Mouse (Mus musculus) MEL (cell line): Measurements from ENCODE around the gene Cul1.

Experiments used
- BHLHE40 ChIP-seq: IDR thresholded peaks from 2 replicates; pipeline ENCODE4 v1.6.1; 2012; ENCODE audit warnings: low read depth, mild to moderate bottlenecking, inconsistent platforms, low read length, improper control_type of control experiment, borderline replicate concordance
- CTCF ChIP-seq, 3 experiments: IDR thresholded peaks in 2 of 3; conservative IDR thresholded peaks in 1 of 3; 2 replicates each; pipeline ENCODE4 v1.5.1; 2011 to 2012; ENCODE audit warnings: low read length in 3 of 3, low read depth in 2 of 3, mild to moderate bottlenecking in 2 of 3, improper control_type of control experiment in 1 of 3, inconsistent platforms in 1 of 3, mixed read lengths in 1 of 3, moderate library complexity in 1 of 3; ENCODE audit not compliant: control insufficient read depth in 1 of 3, insufficient read depth in 1 of 3, poor library complexity in 1 of 3, severe bottlenecking in 1 of 3
- E2F4 ChIP-seq: IDR thresholded peaks from 2 replicates; pipeline ENCODE4 v1.6.1; 2011; ENCODE audit warnings: low read depth, low read length, improper control_type of control experiment, borderline replicate concordance
- EP300 ChIP-seq, 2 experiments: IDR thresholded peaks; 2 replicates each; pipeline ENCODE4 v1.6.1; 2011; ENCODE audit warnings: improper control_type of control experiment in 2 of 2, low read length in 2 of 2, low read depth in 1 of 2, mild to moderate bottlenecking in 1 of 2
- MAFK ChIP-seq: IDR thresholded peaks from 2 replicates; pipeline ENCODE4 v1.6.1; 2011; ENCODE audit warnings: low read depth, mild to moderate bottlenecking, low read length, improper control_type of control experiment, borderline replicate concordance
- MAX ChIP-seq: IDR thresholded peaks from 2 replicates; pipeline ENCODE4 v1.6.1; 2011; ENCODE audit warnings: low read length, improper control_type of control experiment
- MAZ ChIP-seq: IDR thresholded peaks from 2 replicates; pipeline ENCODE4 v1.6.1; 2012; ENCODE audit warnings: low read depth, mild to moderate bottlenecking, inconsistent platforms, low read length, improper control_type of control experiment
- MYC ChIP-seq: IDR thresholded peaks from 2 replicates; pipeline ENCODE4 v1.6.1; 2011; ENCODE audit warnings: low read depth, mild to moderate bottlenecking, low read length, improper control_type of control experiment, moderate library complexity
- TCF12 ChIP-seq: IDR thresholded peaks from 2 replicates; pipeline ENCODE4 v1.6.1; 2014; ENCODE audit warnings: low read depth, mild to moderate bottlenecking, inconsistent platforms, low read length, improper control_type of control experiment, moderate library complexity
- UBTF ChIP-seq: IDR thresholded peaks from 2 replicates; pipeline ENCODE4 v1.6.1; 2012; ENCODE audit warnings: low read depth, mild to moderate bottlenecking, inconsistent platforms, low read length, improper control_type of control experiment, moderate library complexity, borderline replicate concordance; ENCODE audit not compliant: insufficient read depth
- USF1 ChIP-seq: IDR thresholded peaks from 2 replicates; pipeline ENCODE4 v1.6.1; 2014; ENCODE audit warnings: low read depth, mild to moderate bottlenecking, inconsistent platforms, low read length, improper control_type of control experiment, moderate library complexity
- ZKSCAN1 ChIP-seq: IDR thresholded peaks from 2 replicates; pipeline ENCODE4 v1.6.1; 2012; ENCODE audit warnings: low read depth, mild to moderate bottlenecking, inconsistent platforms, low read length, improper control_type of control experiment, moderate library complexity

DNA sequence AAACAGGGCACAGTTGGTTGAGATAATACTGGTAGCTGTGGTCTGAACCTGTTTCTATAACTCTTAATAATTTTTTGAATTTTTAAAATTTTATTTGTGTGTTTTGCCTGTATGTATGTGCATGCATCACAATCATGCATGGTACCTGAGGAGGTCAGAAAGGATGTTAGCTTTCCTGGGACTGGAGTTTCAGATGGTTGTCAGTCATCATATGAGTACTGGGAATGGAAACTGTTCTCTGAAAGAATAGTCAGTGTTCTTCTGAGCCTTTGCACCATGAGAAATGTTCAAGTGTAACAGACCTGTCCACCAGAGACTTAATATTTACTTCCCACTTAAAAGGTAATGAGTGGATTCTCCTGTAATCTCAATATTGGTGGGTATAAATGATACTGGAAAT lies 13.9 kb downstream of the Cul1 start:
- TF ChIP-seq CTCF (IDR thresholded peaks at IDR 0.05 in 2 of 3, conservative IDR thresholded peaks at IDR 0.05 in 1 of 3; ENCODE audit: control insufficient read depth in 1 of 3, insufficient read depth in 1 of 3, low read depth in 2 of 3, low read length in 3 of 3, poor library complexity in 1 of 3, severe bottlenecking in 1 of 3), result no peak
- TF ChIP-seq MAZ, result no peak
- TF ChIP-seq MYC, result no peak
- no peak for TF ChIP-seq ZKSCAN1
- no peak for TF ChIP-seq BHLHE40
- no peak for TF ChIP-seq UBTF
- no peak for TF ChIP-seq EP300 (IDR thresholded peaks at IDR 0.05; ENCODE audit: low read depth in 1 of 2, low read length in 2 of 2)
- TF ChIP-seq MAFK, result no peak
- no peak for TF ChIP-seq E2F4
- no peak for TF ChIP-seq USF1
- no peak for TF ChIP-seq TCF12
- TF ChIP-seq MAX, result no peak
